Mouse (Mus musculus) bone marrow, adult 2 months (tissue): ENCODE data around the gene Lmnb2.

ENCODE experiments used
- CTCF ChIP-seq: fragments of 200-500 bp; IDR thresholded peaks from 2 replicates; pipeline ENCODE4 v1.5.1; 2011; ENCODE audit warnings: low read length, control low read depth; ENCODE audit not compliant: control insufficient read depth, insufficient read depth
- POLR2A ChIP-seq: fragments of 200-500 bp; IDR thresholded peaks from 2 replicates; pipeline ENCODE4 v1.6.1; 2011; ENCODE audit warnings: low read depth, mild to moderate bottlenecking, control low read depth, low read length, borderline replicate concordance; ENCODE audit not compliant: control insufficient read depth

DNA sequence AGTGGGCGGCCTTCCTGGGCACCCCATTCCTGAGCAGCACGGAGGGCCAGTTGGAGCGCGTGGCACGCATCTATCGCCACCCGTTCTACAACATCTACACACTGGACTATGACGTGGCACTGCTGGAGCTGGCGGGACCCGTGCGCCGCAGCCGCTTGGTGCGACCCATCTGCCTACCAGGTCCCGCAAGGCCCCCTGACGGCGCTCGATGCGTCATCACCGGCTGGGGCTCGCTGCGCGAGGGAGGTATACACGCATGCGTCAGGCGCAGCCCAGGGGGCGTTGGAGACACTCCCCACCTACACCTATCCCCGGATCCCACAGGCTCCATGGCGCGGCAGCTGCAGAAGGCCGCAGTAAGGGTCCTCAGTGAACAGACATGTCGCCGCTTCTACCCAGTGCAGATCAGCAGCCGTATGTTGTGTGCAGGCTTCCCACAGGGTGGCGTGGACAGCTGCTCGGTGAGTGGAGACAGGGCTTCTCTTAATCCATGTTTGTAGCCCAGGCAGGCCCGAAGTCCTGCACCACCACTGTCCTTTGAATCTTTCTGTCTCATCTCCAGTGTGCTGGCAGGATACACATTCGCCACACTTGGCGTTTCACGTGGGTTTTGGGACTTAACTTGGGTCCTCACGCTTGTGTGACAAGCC is 20.1 kb downstream of the Lmnb2 start:
- TF ChIP-seq POLR2A (peak; percentile 28; the same call in 1 of the 2 replicates), CTCF (no peak)
